Mouse (Mus musculus) small intestine, adult 2 months (tissue): ENCODE data around the gene Dpp10.

Experiments
- CTCF ChIP-seq: fragments of 200-500 bp; IDR thresholded peaks from 2 replicates; pipeline ENCODE4 v1.5.1; 2012; ENCODE audit warnings: low read depth, mild to moderate bottlenecking, control low read depth, inconsistent platforms, low read length, moderate library complexity, mixed read lengths; ENCODE audit not compliant: insufficient replicate concordance, insufficient read length; ENCODE audit errors: extremely low read depth
- POLR2A ChIP-seq: fragments of 200-500 bp; IDR thresholded peaks from 2 replicates; pipeline ENCODE4 v1.6.1; 2012; ENCODE audit warnings: low read depth, mild to moderate bottlenecking, control low read depth, inconsistent platforms, low read length, moderate library complexity

GRCm38 (mm10) chr1:123351300-123351699 lies 694.1 kb downstream of the Dpp10 start:
- no peak for TF ChIP-seq CTCF
- TF ChIP-seq POLR2A = no peak
